Mouse (Mus musculus) gastrocnemius, adult 18-20 months (tissue): ENCODE results near the gene Acvr1b. TPM values are rescaled to one million over a fixed set of nuclear protein-coding genes. Genes with fewer than 3 reads are reported as not detected.

ENCODE experiments used
- DNase-seq: peaks from one replicate; pipeline ENCODE4 v3.0.0; 2021; ENCODE audit warnings: low spot score
- microRNA-seq: library from miRNA; unstranded; fragments of <30 nt; microRNA quantifications from one replicate; pipeline ENCODE4 v1.2.0, GENCODE M21; 2021
- total RNA-seq, 2 experiments: library from RNA; stranded (reverse); gene quantifications; 2 replicates each; pipeline ENCODE4 v1.2.3; 2021

Gene Acvr1b
- total RNA-seq, 2 experiments from 2014 or later, result 26.0 to 48.0 TPM

DNA sequence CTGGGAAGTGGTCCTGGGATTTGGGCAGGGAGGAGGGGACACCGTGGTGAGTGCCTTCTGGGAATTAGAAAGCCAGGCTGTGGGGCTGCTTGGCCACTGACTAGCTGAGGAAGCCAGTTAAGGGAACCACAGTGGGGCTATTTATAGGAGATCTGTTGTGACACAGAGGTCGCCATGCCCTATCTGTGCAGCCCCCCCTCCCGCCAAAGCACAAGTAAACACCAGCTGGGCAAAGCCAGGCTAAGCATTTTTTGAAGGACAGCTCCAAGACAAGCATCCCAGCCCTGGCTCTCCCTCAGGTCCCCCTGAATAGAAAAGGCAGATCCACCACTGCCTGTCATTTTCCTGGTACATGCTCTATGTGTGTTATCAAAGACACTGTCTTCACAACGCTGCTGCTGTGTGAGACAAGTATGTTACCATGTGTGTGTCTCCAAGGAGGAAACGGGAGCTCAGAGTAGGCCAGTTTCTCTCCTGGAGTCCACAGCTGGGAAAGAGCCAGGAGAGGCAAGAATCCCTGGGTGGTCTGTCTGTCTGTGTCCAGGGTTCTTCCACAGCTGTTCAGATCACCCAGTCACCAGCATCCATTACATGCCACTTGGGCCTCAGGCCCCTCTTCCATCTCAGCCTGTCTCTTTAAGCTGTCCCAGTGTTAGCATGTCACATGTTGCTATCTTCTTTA is 74.3 kb downstream of the Acvr1b start:
- DNase-seq, result peak; percentile 68

DNA sequence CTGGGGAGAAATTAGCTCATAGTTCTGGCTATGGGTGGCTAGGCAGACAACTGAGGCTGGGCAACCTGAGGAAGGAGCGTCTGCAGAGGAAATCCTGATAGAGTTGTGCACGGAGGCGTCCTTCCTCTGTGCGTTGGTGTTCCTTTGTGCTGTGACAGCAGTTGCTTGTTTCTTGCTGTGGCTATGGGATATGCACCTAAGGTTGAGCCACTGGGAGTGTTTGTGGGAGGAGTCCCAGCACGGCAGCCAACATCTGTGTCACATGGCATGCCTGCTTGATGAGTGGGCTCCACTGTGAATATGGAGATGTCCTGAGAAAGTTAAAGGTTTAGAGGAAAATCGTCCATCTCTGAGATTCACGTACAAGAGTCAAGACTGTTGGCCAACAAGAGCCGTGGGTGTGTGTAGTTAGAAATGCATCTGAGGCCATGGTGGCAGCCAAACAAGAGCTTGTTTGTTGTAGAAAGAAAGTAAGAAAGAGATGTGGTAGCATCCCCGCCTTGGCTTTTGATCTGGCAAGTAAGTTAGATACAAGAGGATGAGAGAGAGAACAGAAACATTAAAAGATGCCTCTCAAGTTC is 76.4 kb downstream of the Acvr1b start:
- no peak for DNase-seq

DNA sequence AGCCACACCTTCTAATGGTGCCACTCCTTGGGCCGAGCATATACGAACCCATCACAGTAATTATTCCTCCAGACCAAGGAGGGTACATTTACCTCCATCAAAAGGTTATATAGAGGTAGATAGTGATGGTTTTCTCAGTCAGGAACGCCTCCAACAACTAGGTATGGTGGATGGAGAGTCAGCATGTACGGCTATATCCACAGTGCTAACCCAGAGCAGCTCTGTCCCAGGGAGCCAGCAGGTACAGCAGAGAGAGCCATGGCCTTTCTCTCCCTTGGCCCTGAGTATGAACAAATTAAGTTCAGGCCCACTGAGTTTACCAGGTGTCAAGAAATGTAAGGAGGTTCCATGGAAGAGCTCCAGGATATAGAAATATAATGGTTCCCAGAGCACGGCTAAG is 78.1 kb downstream of the Acvr1b start:
- DNase-seq, result no peak

DNA sequence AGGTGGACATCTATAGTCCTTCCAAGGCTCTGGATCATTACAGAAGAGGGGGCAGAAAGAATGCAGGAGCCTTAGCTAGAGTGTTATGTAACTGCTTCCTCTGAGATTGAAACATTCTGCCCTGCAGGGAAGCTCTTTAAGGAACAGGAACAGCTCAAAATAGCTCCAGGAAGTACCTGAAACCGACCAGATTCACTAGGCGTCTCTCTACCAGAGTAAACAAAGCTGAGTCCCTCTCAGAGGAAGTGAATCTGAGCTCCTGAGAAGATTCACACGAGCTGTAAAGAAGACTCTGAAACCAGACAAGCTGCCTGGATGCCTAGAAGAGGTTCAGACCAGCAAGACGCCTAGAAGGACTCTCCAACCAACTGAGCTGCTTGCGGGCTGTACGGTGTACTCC is 78.7 kb downstream of the Acvr1b start:
- DNase-seq, result no peak

DNA sequence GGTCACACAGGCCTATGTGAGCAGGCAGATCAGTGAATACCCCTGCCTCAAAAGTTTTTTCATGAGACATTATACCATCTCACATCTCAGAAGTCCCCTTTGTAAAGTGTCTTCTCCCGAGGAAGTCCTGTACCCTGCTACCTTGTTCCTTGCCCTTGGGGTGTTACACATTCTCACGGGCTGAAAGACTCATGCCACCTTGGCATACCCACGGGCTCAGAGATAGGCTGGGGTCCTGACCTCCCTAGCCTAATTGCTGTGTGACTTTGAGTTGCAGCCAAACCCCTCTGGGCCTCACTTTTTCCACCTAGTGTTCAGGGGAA is 79.7 kb downstream of the Acvr1b start:
- DNase-seq, result no peak

DNA sequence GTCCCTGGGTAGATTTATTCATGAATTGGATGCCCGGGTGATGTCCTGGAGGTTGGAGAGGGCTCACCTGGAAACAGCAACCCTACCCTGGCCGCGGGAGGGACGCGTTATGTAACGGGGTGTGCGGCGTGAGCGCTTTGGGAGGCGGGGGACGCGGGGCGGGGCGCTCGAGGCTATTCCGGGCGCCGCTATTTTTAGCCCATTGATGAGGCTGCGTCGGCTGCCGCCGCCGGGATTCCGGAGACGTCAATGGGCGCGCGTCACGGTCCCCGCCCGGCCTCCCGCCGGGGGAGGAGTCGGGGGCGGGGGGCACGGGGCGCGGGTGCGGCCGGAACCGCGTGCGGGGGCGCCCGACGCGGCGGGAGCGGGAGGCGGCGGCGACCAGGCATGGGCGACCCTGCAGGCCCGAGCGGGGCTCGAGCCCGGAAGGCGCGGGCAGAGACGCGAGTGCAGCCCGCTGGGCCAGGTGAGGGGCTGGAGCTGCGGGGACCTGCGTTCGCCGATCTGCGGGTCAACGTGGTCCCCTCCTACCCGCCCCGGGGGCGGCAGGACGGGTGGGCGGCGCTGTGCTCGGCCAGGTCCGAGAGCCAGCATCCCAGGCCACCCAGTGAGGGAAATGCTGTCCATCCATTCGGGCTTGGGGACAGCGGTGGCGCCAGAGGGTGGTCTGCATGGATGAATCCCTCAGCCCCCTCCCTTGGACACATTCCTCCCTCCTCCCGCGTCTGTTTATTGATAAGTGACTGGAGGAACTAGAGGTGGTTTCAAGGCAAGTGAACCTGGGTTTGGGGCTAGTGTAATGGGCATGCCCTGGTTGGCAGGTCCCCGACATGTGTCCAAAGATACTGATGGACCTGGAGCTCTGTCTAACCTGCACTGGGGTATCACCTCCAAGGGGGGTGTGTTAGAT is 80.3 kb downstream of the Acvr1b start, which contains the start of gene Nr4a1:
Nr4a1 (plus strand) TSS at position 384 of the 910 bp plus-strand sequence.
- peak; percentile 91 for DNase-seq

DNA sequence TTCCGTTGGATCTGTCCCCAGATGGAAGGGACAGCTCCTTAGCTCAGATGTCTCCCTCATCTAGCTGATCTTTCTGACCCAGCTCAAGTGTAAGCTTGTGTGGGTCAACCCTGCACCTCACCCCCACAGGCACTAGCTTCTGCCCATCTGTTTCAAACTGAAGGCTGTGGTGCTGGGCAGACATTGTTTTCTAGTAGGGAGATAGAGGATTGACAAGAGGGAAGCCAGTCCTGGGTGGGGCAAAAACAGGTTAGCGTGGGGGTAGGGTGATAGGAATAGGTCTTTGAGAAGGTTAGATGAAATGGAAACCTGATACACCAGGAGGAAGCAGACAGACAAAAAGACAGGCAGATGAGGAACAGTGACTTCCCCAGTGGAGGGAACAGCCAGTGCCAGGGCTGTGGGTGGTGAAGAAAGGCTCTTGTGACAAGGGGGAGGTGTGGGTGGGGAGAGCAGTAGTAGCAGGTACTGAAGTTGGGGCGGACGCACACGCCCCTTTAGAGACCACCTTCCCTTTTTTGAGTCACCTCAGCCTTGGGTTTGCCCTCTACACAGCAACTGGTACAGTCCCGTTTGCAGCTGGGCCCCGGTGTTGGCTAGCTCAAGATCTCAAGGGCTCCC is 82.1 kb downstream of the Acvr1b start:
- no peak for DNase-seq

DNA sequence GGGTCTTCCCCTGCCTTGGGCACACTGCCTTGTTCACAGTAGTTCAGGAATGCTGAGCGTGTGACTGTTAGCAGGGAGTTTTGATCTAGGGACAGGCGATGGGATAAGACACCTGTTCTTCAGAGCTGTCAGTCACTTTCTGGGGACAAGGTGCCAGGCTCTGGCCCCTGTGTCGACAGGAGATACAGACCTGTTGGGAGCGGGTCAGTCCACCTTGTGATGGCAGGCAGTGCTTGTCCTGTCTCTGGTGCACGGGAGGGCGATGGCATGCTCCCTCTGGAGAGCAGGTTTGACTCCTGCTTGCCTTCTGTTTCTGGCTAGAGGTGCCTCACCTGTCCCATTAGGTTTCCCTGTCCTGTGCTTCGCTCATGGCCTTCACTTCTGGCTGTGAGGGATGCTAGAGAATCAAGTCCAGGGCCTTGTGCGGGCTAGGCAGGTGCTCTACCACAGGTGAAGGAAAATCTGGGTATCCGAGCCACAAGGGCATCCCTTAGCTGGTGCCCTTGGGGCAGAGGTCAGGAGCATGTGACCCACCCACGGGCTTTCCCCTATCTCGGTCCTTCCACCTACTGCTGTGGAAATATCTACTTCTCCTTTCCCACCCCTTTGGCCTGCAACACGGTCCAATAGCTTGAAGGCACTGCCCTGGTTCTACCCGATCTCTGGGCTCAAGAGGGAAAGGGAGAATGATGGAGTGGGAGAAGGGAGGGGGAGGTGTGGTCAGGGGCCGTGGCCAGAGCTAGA is 82.8 kb downstream of the Acvr1b start:
- DNase-seq, result no peak

DNA sequence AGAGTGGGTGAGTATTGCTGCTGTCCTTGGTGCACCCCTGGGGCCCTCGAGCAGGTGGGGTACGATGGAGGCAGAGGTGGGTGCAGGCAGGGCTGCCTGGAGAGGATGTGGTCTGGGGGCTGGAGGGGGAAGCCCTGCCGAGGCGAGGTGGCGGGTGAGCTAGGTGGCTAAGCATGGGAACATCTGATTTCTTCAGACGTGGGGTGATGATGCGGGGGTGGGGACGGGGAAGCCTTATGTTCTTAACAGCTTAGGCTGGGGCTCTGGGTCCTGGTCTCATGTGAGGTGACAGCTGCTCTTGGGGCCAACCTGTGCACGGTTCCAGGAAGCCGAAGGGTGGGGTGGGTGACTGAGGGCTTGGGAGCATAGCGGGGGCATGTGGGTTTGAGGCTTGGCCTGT is 84.6 kb downstream of the Acvr1b start:
- DNase-seq, result no peak

DNA sequence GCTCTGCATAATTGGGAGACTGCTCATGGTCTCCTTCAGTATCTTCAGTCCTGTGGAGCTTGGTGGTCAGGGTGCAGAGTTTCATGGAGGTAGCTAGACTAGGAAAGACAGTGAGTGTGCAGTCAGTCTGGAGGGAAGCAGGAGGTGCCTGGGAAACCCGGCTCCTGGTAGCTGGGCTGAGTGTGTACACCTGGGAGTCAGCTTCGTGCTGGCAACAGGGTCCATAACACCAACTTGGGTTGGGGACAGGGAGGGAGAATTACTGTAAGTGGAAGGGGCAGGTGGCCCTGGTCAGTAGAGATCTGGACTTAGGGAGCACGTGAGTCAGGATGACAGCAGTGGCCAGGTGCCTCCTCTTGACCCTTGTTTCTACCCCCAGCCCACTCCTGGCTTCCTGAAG is 86.1 kb downstream of the Acvr1b start:
- DNase-seq, result no peak

DNA sequence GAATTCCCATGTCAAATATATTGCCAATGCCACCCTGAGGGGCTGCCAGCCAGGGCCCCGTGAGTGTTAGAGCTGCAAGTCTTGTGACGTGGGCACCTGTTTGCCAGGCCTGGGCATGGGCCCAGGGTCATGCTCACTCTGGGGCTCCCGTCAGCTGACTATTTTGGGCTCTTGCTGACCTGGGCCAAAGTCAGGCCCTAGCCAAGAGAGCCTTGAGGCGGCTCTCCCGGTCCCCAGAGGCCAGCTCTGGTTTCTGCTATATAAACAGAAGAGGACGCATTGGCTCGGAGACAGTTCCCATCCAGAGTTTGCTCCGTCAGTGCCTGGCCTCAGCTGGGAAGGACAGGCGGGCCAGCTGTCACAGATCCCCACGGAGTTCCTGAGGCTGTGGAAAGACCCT is 86.5 kb downstream of the Acvr1b start:
- DNase-seq, result peak; percentile 96

DNA sequence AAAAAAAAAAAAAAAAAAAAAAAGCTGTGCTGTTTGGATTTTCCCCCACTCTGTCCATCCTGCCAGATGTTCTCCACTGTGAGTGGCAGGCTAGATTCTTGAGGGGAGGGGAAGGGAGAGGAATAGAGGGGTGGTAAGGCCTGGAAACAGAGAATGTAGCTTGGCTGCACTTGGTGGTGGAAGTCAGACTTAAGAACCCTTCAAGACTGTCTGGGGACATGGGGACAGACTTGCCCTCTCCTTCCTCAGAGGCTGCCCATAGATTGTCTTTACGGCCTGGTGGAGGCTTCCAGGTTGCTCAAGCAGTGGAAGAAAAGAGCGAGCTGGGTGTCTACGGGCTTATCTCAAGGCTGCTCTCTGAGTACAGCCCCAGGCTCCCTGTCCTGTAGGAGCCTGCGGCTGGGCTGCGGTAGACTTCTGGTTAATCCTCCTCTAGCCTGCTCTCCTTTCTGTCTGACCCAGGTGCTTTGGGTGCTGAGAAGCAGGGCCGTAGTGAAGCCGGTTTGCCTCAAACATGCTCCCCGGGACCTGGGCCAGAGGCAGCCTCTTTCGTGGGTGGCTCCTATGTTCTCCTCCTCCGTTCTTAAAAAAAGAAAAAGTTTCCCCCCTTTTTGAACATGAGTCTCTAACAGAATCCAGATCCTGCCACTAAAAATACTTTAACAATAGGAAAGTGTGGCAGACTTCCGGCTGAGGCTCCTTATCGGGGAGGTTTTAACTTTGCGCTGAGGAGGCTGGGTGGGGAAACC is 87.2 kb downstream of the Acvr1b start:
- peak; percentile 54 for DNase-seq

DNA sequence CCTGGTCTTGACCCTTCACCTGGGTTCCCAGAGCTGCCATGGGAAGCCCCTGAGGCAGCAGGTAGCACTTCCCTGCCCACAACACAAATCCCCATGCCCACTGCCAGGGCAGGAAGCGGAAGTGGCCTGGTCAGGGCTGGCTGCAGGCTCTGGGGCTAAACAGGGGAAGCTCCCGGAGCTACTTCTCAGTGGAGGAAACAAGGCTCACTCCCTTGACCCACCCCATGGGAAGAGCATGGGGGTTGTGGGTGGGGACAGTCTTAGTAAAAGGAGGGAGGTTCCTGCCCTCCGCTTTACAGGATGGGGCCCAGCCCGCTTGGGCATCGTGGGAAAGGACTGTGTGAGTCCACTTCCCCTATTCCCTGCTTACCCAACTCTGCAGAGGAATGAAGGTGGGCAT is 88.6 kb downstream of the Acvr1b start:
- DNase-seq, result no peak

Small RNAs within 50 kb of the gene (microRNA-seq; reads per million reads assigned to microRNA genes)
- gene Mir6962, result 4.1 reads per million, percentile 6 among the genes with 10 or more reads in this experiment

Other genes starting within 250 kb of the Acvr1b start
- not detected for gene Gm47841, start 126.7 kb upstream of the Acvr1b start, total RNA-seq
- gene Fignl2, start 95.5 kb upstream of the Acvr1b start, total RNA-seq, result under 1 TPM; 0.55 to 0.81 TPM
- gene Ankrd33, start 58.3 kb upstream of the Acvr1b start, total RNA-seq, result not detected
- gene Acvrl1, start 45.5 kb upstream of the Acvr1b start, total RNA-seq, result 10 to 100 TPM in 1 of 2 experiments, 1 to 10 TPM in 1; 8.6 to 11.7 TPM
- 1 to 10 TPM; 4.4 to 5.1 TPM for gene Grasp, start 50.1 kb downstream of the Acvr1b start, total RNA-seq
- 100 to 1,000 TPM; 206 to 234 TPM for gene Nr4a1, start 80.2 kb downstream of the Acvr1b start, total RNA-seq
- gene Atg101, start 110.2 kb downstream of the Acvr1b start, total RNA-seq, result 10 to 100 TPM; 25.0 to 31.3 TPM
- gene 6030408B16Rik, start 119.1 kb downstream of the Acvr1b start, total RNA-seq, result under 1 TPM; 0.26 to 0.27 TPM
- 1 to 10 TPM; 1.4 to 3.8 TPM for gene Krt80, start 196.1 kb downstream of the Acvr1b start, total RNA-seq
- gene Krt7, start 237.0 kb downstream of the Acvr1b start, total RNA-seq, result under 1 TPM in 1 of 2 experiments, not detected in 1; 0.14 TPM